Mouse (Mus musculus) kidney, postnatal 0 days (tissue): ENCODE results near the gene Olfr1290. TPM values are rescaled to one million over a fixed set of nuclear protein-coding genes. Genes with fewer than 3 reads are reported as not detected.

ENCODE experiments used
- ATAC-seq: fragments of 200-750 bp; cut with Nextera tagmentation; replicated peaks from 2 replicates; pipeline ENCODE4 v1.8.0; 2017; ENCODE audit warnings: low read depth, moderate number of reproducible peaks, moderate TSS enrichment, moderate library complexity; ENCODE audit not compliant: low FRiP score
- DNase-seq: peaks from one replicate; pipeline ENCODE4 v3.0.0-alpha.2; 2016; ENCODE audit warnings: low spot score
- H3K27ac ChIP-seq: fragments of 300-500 bp; sonication (generic); 2 replicates; pipeline ENCODE4 v1.5.1; 2014; ENCODE audit warnings: mild to moderate bottlenecking
- H3K27me3 ChIP-seq: fragments of 300-500 bp; sonication (generic); 2 replicates; pipeline ENCODE4 v1.6.1; 2014; ENCODE audit warnings: low read length, mixed read lengths; ENCODE audit not compliant: insufficient read depth
- H3K36me3 ChIP-seq: fragments of 300-500 bp; sonication (generic); 2 replicates; pipeline ENCODE4 v1.6.1; 2014; ENCODE audit warnings: low read length, mixed read lengths; ENCODE audit not compliant: insufficient read depth
- H3K4me1 ChIP-seq: fragments of 300-500 bp; sonication (generic); replicated peaks from 2 replicates; pipeline ENCODE4 v1.6.1; 2014; ENCODE audit warnings: antibody characterized with exemption, low read length, mixed read lengths; ENCODE audit not compliant: insufficient read depth
- H3K4me2 ChIP-seq: fragments of 300-500 bp; sonication (generic); 2 replicates; pipeline ENCODE4 v1.6.1; 2014; ENCODE audit warnings: mild to moderate bottlenecking, low read length, moderate library complexity, mixed read lengths
- H3K4me3 ChIP-seq: fragments of 300-500 bp; sonication (generic); replicated peaks from 2 replicates; pipeline ENCODE4 v1.5.1; 2014; ENCODE audit warnings: low read depth, low read length
- H3K9ac ChIP-seq: fragments of 300-500 bp; sonication (generic); 2 replicates; pipeline ENCODE4 v1.6.1; 2014; ENCODE audit warnings: low read depth, low read length
- H3K9me3 ChIP-seq: fragments of 300-500 bp; sonication (generic); replicated peaks from 2 replicates; pipeline ENCODE4 v1.6.1; 2016; ENCODE audit warnings: low read length, inconsistent platforms, mixed read lengths
- CTCF ChIP-seq: IDR thresholded peaks from 2 replicates; pipeline ENCODE4 v1.5.1; 2016; ENCODE audit warnings: antibody characterized with exemption, low read depth, mild to moderate bottlenecking, moderate library complexity
- WGBS: fragments of 180-500 bp; shearing (Covaris S2); extraction: QIAGEN DNeasy Blood & Tissue Kit; methylation state at CpG from one replicate; pipeline ENCODE4 v1.1.7; 2014; 5-methylcytosine and 5-hydroxymethylcytosine counted together
- polyA plus RNA-seq: library from polyadenylated mRNA; unstranded; fragments of >200 nt; fragmentation: Nextera tagmentation; extraction: Ambion mirVana; gene quantifications from 2 replicates; pipeline ENCODE4 v1.2.1, GENCODE M21; 2015

Olfr1290 gene
- polyA plus RNA-seq, 1 experiment from 2014 or later = not detected

GRCm38 (mm10) chr2:111448842-111449241 is 44.8 kb downstream of the Olfr1290 start, which contains the start of gene Olfr1287:
Gene Olfr1287, plus strand, starts transcription at chr2:111449142.
- no peak for TF ChIP-seq CTCF
- Histone ChIP-seq H3K4me1 (no peaks in the 10 kb centered on the region), H3K36me3 (no peaks in the 10 kb centered on the region), H3K9me3 (no peaks in the 10 kb centered on the region), H3K4me2 (no peak within 1 kb of the TSS), H3K27ac (no peak within 1 kb of the TSS), H3K9ac (no peak within 1 kb of the TSS), H3K27me3 (no peaks in the 10 kb centered on the region), H3K4me3 (no peak within 1 kb of the TSS)
- WGBS = 62% methylated on average over 1 of the region's 1 CpGs
- DNase-seq = no peak
- no peak for ATAC-seq

Other genes with a start within 250 kb of the Olfr1290 start
- not detected in 2 replicates for gene Olfr1276, start 239.3 kb downstream of the Olfr1290 start, polyA plus RNA-seq
- not detected in 2 replicates for gene Olfr1277, start 219.7 kb downstream of the Olfr1290 start, polyA plus RNA-seq
- gene Olfr1278, start 203.7 kb downstream of the Olfr1290 start, polyA plus RNA-seq = not detected in 2 replicates
- gene Olfr1279, start 193.2 kb downstream of the Olfr1290 start, polyA plus RNA-seq = not detected in 2 replicates
- gene Olfr1280, start 179.8 kb downstream of the Olfr1290 start, polyA plus RNA-seq = not detected in 2 replicates
- not detected in 2 replicates for gene Olfr1281, start 167.3 kb downstream of the Olfr1290 start, polyA plus RNA-seq
- gene Olfr1282, start 157.8 kb downstream of the Olfr1290 start, polyA plus RNA-seq = not detected in 2 replicates
- not detected in 2 replicates for gene Olfr1283, start 127.0 kb downstream of the Olfr1290 start, polyA plus RNA-seq
- not detected in 2 replicates for gene Olfr1284, start 118.3 kb downstream of the Olfr1290 start, polyA plus RNA-seq
- not detected in 2 replicates for gene Olfr1286, start 70.7 kb downstream of the Olfr1290 start, polyA plus RNA-seq
- gene Olfr1287, start 44.7 kb downstream of the Olfr1290 start, polyA plus RNA-seq = not detected in 2 replicates
- gene Olfr1288, start 19.7 kb downstream of the Olfr1290 start, polyA plus RNA-seq = not detected in 2 replicates
- not detected in 2 replicates for gene Olfr1289, start 13.0 kb downstream of the Olfr1290 start, polyA plus RNA-seq
- not detected in 2 replicates for gene Olfr1291-ps1, start 3.4 kb upstream of the Olfr1290 start, polyA plus RNA-seq
- not detected in 2 replicates for gene Olfr1293-ps, start 31.4 kb upstream of the Olfr1290 start, polyA plus RNA-seq
- not detected in 2 replicates for gene Olfr1294, start 46.5 kb upstream of the Olfr1290 start, polyA plus RNA-seq
- gene Olfr1295, start 75.9 kb upstream of the Olfr1290 start, polyA plus RNA-seq = not detected in 2 replicates
- not detected in 2 replicates for gene Olfr1297, start 132.7 kb upstream of the Olfr1290 start, polyA plus RNA-seq
- not detected in 2 replicates for gene Olfr1298, start 155.4 kb upstream of the Olfr1290 start, polyA plus RNA-seq
- gene Olfr1299, start 167.6 kb upstream of the Olfr1290 start, polyA plus RNA-seq = not detected in 2 replicates